Mouse (Mus musculus) erythroblast, embryonic 14.5 days (primary cell): ENCODE data around the gene Smarca4. TPM values are rescaled to one million over a fixed set of nuclear protein-coding genes. Genes with fewer than 3 reads are reported as not detected.

Experiments
- H3K27me3 ChIP-seq: 2 replicates; pipeline ENCODE4 v1.6.1; 2012; ENCODE audit warnings: inconsistent platforms; ENCODE audit not compliant: control insufficient read depth
- H3K36me3 ChIP-seq: 2 replicates; pipeline ENCODE4 v1.6.1; 2012; ENCODE audit warnings: mild to moderate bottlenecking, inconsistent platforms; ENCODE audit not compliant: control insufficient read depth
- H3K4me1 ChIP-seq: 2 replicates; pipeline ENCODE4 v1.6.1; 2012; ENCODE audit warnings: inconsistent platforms; ENCODE audit not compliant: control insufficient read depth
- H3K4me3 ChIP-seq: replicated peaks from 2 replicates; pipeline ENCODE3; 2012; ENCODE audit warnings: moderate library complexity, mild to moderate bottlenecking, inconsistent platforms
- H3K9me3 ChIP-seq: 2 replicates; pipeline ENCODE4 v1.6.1; 2012; ENCODE audit warnings: low read length, inconsistent platforms, mixed read lengths; ENCODE audit not compliant: control insufficient read depth
- GATA1 ChIP-seq: IDR thresholded peaks from 2 replicates; pipeline ENCODE4 v1.6.1; 2012; ENCODE audit warnings: low read length, inconsistent platforms, mixed read lengths
- TAL1 ChIP-seq: IDR thresholded peaks from 3 replicates; pipeline ENCODE4 v1.6.1; 2012; ENCODE audit warnings: low read length, inconsistent platforms, mixed read lengths
- polyA plus RNA-seq: library from polyadenylated mRNA; stranded (reverse); fragments of >175 nt; gene quantifications from 2 replicates; pipeline ENCODE4 v1.2.3, GENCODE M21; 2012

Gene Smarca4
- polyA plus RNA-seq: 11.0 and 11.3 TPM in 2 replicates

GRCm38 (mm10) chr9:21615617-21616231, at the start of gene Smarca4:
Gene Smarca4, plus strand, starts transcription at chr9:21616169.
- Histone ChIP-seq H3K36me3 (peaks cover 19% of the 10 kb centered on the region), H3K27me3 (no peaks in the 10 kb centered on the region), H3K9me3 (no peaks in the 10 kb centered on the region), H3K4me1 (peaks cover 40% of the 10 kb centered on the region), H3K4me3 (peak within 1 kb of the TSS; percentile 87)
- no peak for TF ChIP-seq GATA1
- TF ChIP-seq TAL1: no peak

GRCm38 (mm10) chr9:21566538-21566937, 49.4 kb upstream of the Smarca4 start:
- H3K36me3 ChIP-seq: peaks cover 81% of the 10 kb centered on the region

GRCm38 (mm10) chr9:21567051-21567450, 48.9 kb upstream of the Smarca4 start:
- Histone ChIP-seq H3K27me3 (no peaks in the 10 kb centered on the region), H3K36me3 (peaks cover 82% of the 10 kb centered on the region), H3K4me1 (peaks cover 55% of the 10 kb centered on the region), H3K9me3 (no peaks in the 10 kb centered on the region), H3K4me3 (no peak overlapping the region)
- no peak for TF ChIP-seq TAL1
- no peak for TF ChIP-seq GATA1

More at GRCm38 (mm10) chr9:21566538-21566937, 49.4 kb upstream of the Smarca4 start:
- TF ChIP-seq TAL1: no peak
- no peak for TF ChIP-seq GATA1
- Histone ChIP-seq H3K4me3 (no peak overlapping the region), H3K4me1 (peaks cover 58% of the 10 kb centered on the region), H3K27me3 (no peaks in the 10 kb centered on the region), H3K9me3 (no peaks in the 10 kb centered on the region)

GRCm38 (mm10) chr9:21568657-21569255, 47.2 kb upstream of the Smarca4 start:
- TF ChIP-seq TAL1: no peak
- TF ChIP-seq GATA1: no peak
- H3K4me3 ChIP-seq: no peak overlapping the region
- no peaks in the 10 kb centered on the region for H3K27me3 ChIP-seq
- peaks cover 83% of the 10 kb centered on the region for H3K36me3 ChIP-seq
- peaks cover 44% of the 10 kb centered on the region for H3K4me1 ChIP-seq
- no peaks in the 10 kb centered on the region for H3K9me3 ChIP-seq

GRCm38 (mm10) chr9:21574012-21574801, 41.8 kb upstream of the Smarca4 start:
- Histone ChIP-seq H3K4me3 (no peak overlapping the region), H3K36me3 (peaks cover 96% of the 10 kb centered on the region), H3K4me1 (peaks cover 6% of the 10 kb centered on the region; the same call in 1 of the 2 replicates), H3K27me3 (no peaks in the 10 kb centered on the region), H3K9me3 (no peaks in the 10 kb centered on the region)
- TF ChIP-seq GATA1: no peak
- no peak for TF ChIP-seq TAL1

- no peaks in the 10 kb centered on the region for H3K27me3 ChIP-seq
- no peak overlapping the region for H3K4me3 ChIP-seq
- TF ChIP-seq GATA1 (no peak), TAL1 (no peak)
- H3K4me1 ChIP-seq: peaks cover 6% of the 10 kb centered on the region; the same call in 1 of the 2 replicates
- H3K9me3 ChIP-seq: no peaks in the 10 kb centered on the region
- peaks cover 97% of the 10 kb centered on the region for H3K36me3 ChIP-seq
These were observed 40.7 kb upstream of the Smarca4 start for GRCm38 (mm10) chr9:21575253-21575652.

GRCm38 (mm10) chr9:21576286-21576685, 39.7 kb upstream of the Smarca4 start:
- peaks cover 6% of the 10 kb centered on the region; the same call in 1 of the 2 replicates for H3K4me1 ChIP-seq
- TF ChIP-seq GATA1 (no peak), TAL1 (no peak)
- no peak overlapping the region for H3K4me3 ChIP-seq
- H3K36me3 ChIP-seq: peaks cover 98% of the 10 kb centered on the region
- H3K27me3 ChIP-seq: no peaks in the 10 kb centered on the region
- no peaks in the 10 kb centered on the region for H3K9me3 ChIP-seq

- peaks cover 98% of the 10 kb centered on the region for H3K36me3 ChIP-seq
- no peaks in the 10 kb centered on the region for H3K9me3 ChIP-seq
- TF ChIP-seq GATA1 (no peak), TAL1 (no peak)
These were observed 37.7 kb upstream of the Smarca4 start for GRCm38 (mm10) chr9:21578226-21578625.

GRCm38 (mm10) chr9:21585401-21585800, 30.6 kb upstream of the Smarca4 start:
- H3K27me3 ChIP-seq: no peaks in the 10 kb centered on the region
- peaks cover 99% of the 10 kb centered on the region for H3K36me3 ChIP-seq
- H3K4me1 ChIP-seq: peaks cover 2% of the 10 kb centered on the region; the same call in 1 of the 2 replicates
- H3K4me3 ChIP-seq: no peak overlapping the region
- H3K9me3 ChIP-seq: no peaks in the 10 kb centered on the region
- TF ChIP-seq TAL1: no peak
- no peak for TF ChIP-seq GATA1

More at GRCm38 (mm10) chr9:21578226-21578625, 37.7 kb upstream of the Smarca4 start:
- H3K4me3 ChIP-seq: no peak overlapping the region
- H3K4me1 ChIP-seq: peaks cover 6% of the 10 kb centered on the region; the same call in 1 of the 2 replicates
- no peaks in the 10 kb centered on the region for H3K27me3 ChIP-seq
